In genomic region chr9:49483316-49483715, GRCm38 (mm10) we compare ENCODE assay signal across 9 mouse cellular contexts. TPM values are rescaled to one million over a fixed set of nuclear protein-coding genes. Genes with fewer than 3 reads are reported as not detected.
DNase-seq lines count a peak whose midpoint lies in the region; ATAC-seq and TF ChIP-seq lines count a peak whose summit lies in the region.
"Had no signal": no experiment of that assay in that cellular context is flagged by ENCODE, and none has a peak within 500 bp of the region (broad histone marks: within the 10 kb centered on the region; RNA-seq: fewer than 3 reads in every experiment).

No protein-coding gene starts in this region.

- no peak for TF ChIP-seq POLR2A in kidney, adult 2 months (IDR thresholded peaks at IDR 0.05; ENCODE audit: low read depth, low read length)
- TF ChIP-seq POLR2A in cortical plate, adult 2 months (IDR thresholded peaks at IDR 0.05; ENCODE audit: extremely low read depth, insufficient read depth, low read length) = no peak

- no peak for TF ChIP-seq CTCF in kidney, adult 2 months (conservative IDR thresholded peaks at IDR 0.05; ENCODE audit: insufficient read depth, insufficient read length, low read depth, low read length)
- 0 out of 2 replicates have a peak, but pooled peaks have one; percentile 3 for TF ChIP-seq CTCF in cortical plate, adult 2 months (IDR thresholded peaks at IDR 0.05; ENCODE audit: extremely low read depth, insufficient read depth, low read length)

- H3K9me3 ChIP-seq in neural tube, embryonic 11.5 days (ENCODE audit: control insufficient read depth, low read length) = no peaks in the 10 kb centered on the region

- H3K36me3 ChIP-seq in kidney, adult 2 months (ENCODE audit: control insufficient read depth, insufficient read depth, low read length) = no peaks in the 10 kb centered on the region
- H3K36me3 ChIP-seq in neural tube, embryonic 11.5 days (ENCODE audit: control insufficient read depth, insufficient read depth, low read length) = no peaks in the 10 kb centered on the region

- no peak overlapping the region for H3K27ac ChIP-seq in kidney, adult 2 months (ENCODE audit: insufficient read depth, low read depth, low read length)
- no peak overlapping the region for H3K27ac ChIP-seq in cortical plate, adult 2 months (ENCODE audit: insufficient read depth, low read length)
- H3K27ac ChIP-seq in neural tube, embryonic 11.5 days (ENCODE audit: low read depth, low read length) = no peak overlapping the region

- H3K4me1 ChIP-seq in kidney, adult 2 months (ENCODE audit: control insufficient read depth, insufficient read depth, low read length) = no peaks in the 10 kb centered on the region
- no peaks in the 10 kb centered on the region for H3K4me1 ChIP-seq in cortical plate, adult 2 months (ENCODE audit: control insufficient read depth, insufficient read depth, low read length)
- no peaks in the 10 kb centered on the region for H3K4me1 ChIP-seq in neural tube, embryonic 11.5 days (ENCODE audit: control insufficient read depth, insufficient read depth, low read length)

- ATAC-seq in neural tube, embryonic 11.5 days (ENCODE audit: insufficient read depth, low FRiP score, low TSS enrichment) = no peak
- ATAC-seq in erythroid progenitor cell, adult 5-6 weeks (replicated peaks; ENCODE audit: low FRiP score, poor library complexity, severe bottlenecking) = no peak
- ATAC-seq in inflammation-experienced regulatory T-cells, adult 6 months = no peak

- no peaks in the 10 kb centered on the region for H3K27me3 ChIP-seq in kidney, adult 2 months (replicated peaks; ENCODE audit: control insufficient read depth, insufficient read depth, low read length)
- no peaks in the 10 kb centered on the region for H3K27me3 ChIP-seq in neural tube, embryonic 11.5 days (ENCODE audit: control insufficient read depth, insufficient read depth, low read length)

- peak; percentile 49 to 59 for DNase-seq in kidney, postnatal 4 days
- no peak for DNase-seq in kidney, adult 2 months
- peak; percentile 49 for DNase-seq in MEL-GATA-1-ER (ENCODE audit: extremely low read depth, low read depth)
- DNase-seq in neural tube, embryonic 11.5 days (ENCODE audit: low spot score) = peak; percentile 44
- DNase-seq in cerebellum, adult 8-10 months = no peak

- H3K9ac ChIP-seq in neural tube, embryonic 11.5 days (ENCODE audit: low read length) = no peak overlapping the region; the same call in 1 of the 2 replicates

- H3K4me3 ChIP-seq in kidney, adult 2 months (ENCODE audit: insufficient read depth, low read depth, low read length) = no peak overlapping the region
- no peak overlapping the region for H3K4me3 ChIP-seq in cortical plate, adult 2 months (ENCODE audit: insufficient read depth, low read length)
- H3K4me3 ChIP-seq in neural tube, embryonic 11.5 days (ENCODE audit: low read depth, low read length) = no peak overlapping the region

- WGBS in kidney, adult 2 months = 58% methylated on average over 10 of the region's 10 CpGs
- WGBS in neural tube, embryonic 11.5 days = 33% methylated on average over 10 of the region's 10 CpGs

- H3K4me2 ChIP-seq in neural tube, embryonic 11.5 days (ENCODE audit: low read depth) = peak overlapping the region; percentile 25; the same call in 1 of the 2 replicates

RNA-seq across cellular contexts. Expression of gene Ttc12, which starts 2.7 kb away (rescaled TPM):
- 3.8 and 4.1 TPM in 2 replicates for polyA plus RNA-seq in kidney, adult 2 months (2012; rRNA removed)
- 1.6 and 1.7 TPM in 2 replicates for polyA plus RNA-seq in cortical plate, adult 2 months (2012; rRNA removed)
- polyA plus RNA-seq in neural tube, embryonic 11.5 days (2014; fragmentation: Nextera tagmentation; extraction: Ambion mirVana) = 1.7 and 2.4 TPM in 2 replicates
- total RNA-seq in erythroid progenitor cell, adult 5-6 weeks (2015; ENCODE audit: low replicate concordance) = not detected in 2 replicates
- total RNA-seq in erythroid progenitor cell, adult 5-6 weeks (2017; ENCODE audit: low replicate concordance) = not detected in 2 replicates
- polyA plus RNA-seq in inflammation-experienced regulatory T-cells, adult 6 months (2017; shearing (Covaris generic)) = not detected

RNA-seq across cellular contexts. Expression of gene Ankk1, which starts 56.5 kb away (rescaled TPM):
- not detected in 2 replicates for polyA plus RNA-seq in kidney, adult 2 months (2012; rRNA removed)
- not detected in 2 replicates for polyA plus RNA-seq in cortical plate, adult 2 months (2012; rRNA removed)
- polyA plus RNA-seq in neural tube, embryonic 11.5 days (2014; fragmentation: Nextera tagmentation; extraction: Ambion mirVana) = not detected in 2 replicates
- not detected in 2 replicates for total RNA-seq in erythroid progenitor cell, adult 5-6 weeks (2015; ENCODE audit: low replicate concordance)
- total RNA-seq in erythroid progenitor cell, adult 5-6 weeks (2017; ENCODE audit: low replicate concordance) = not detected in 2 replicates
- polyA plus RNA-seq in inflammation-experienced regulatory T-cells, adult 6 months (2017; shearing (Covaris generic)) = not detected
- polyA plus RNA-seq: kidney, embryonic 14.5 days had no signal

Comparison
In these comparisons a context has a peak if more than half of its experiments do, and no peak if none do; other contexts are left out.
1. DNase-seq: peak in kidney, postnatal 4 days (2 of 2), MEL-GATA-1-ER (single experiment) and neural tube, embryonic 11.5 days (single experiment); none in kidney, adult 2 months (single experiment) and cerebellum, adult 8-10 months (single experiment).